Mouse (Mus musculus) liver, postnatal 0 days (tissue): ENCODE data around the gene Unk. TPM values are rescaled to one million over a fixed set of nuclear protein-coding genes. Genes with fewer than 3 reads are reported as not detected.
A peak's percentile ranks its signal among the peaks of the same experiment; 100 is the strongest.

Experiments used
- ATAC-seq: fragments of 200-750 bp; cut with Nextera tagmentation; 2 replicates; pipeline ENCODE4 v1.8.0; 2017; ENCODE audit warnings: mild to moderate bottlenecking, moderate library complexity
- DNase-seq: peaks from one replicate; pipeline ENCODE4 v3.0.0-alpha.2; 2016
- H3K27ac ChIP-seq: fragments of 300-500 bp; sonication (generic); 2 replicates; pipeline ENCODE4 v1.5.1; 2014; ENCODE audit warnings: antibody characterized with exemption, moderate library complexity, mild to moderate bottlenecking, low read depth
- H3K27me3 ChIP-seq: fragments of 300-500 bp; sonication (generic); 2 replicates; pipeline ENCODE4 v1.6.1; 2014; ENCODE audit warnings: low read length, control low read depth, mixed read lengths; ENCODE audit not compliant: insufficient read depth
- H3K36me3 ChIP-seq: fragments of 300-500 bp; sonication (generic); replicated peaks from 2 replicates; pipeline ENCODE4 v1.6.1; 2014; ENCODE audit warnings: mild to moderate bottlenecking, control low read depth, low read length, moderate library complexity, mixed read lengths; ENCODE audit not compliant: insufficient read depth
- H3K4me1 ChIP-seq: fragments of 300-500 bp; sonication (generic); 2 replicates; pipeline ENCODE4 v1.6.1; 2014; ENCODE audit warnings: antibody characterized with exemption, mild to moderate bottlenecking, control low read depth; ENCODE audit not compliant: insufficient read depth
- H3K4me2 ChIP-seq: fragments of 300-500 bp; sonication (generic); 2 replicates; pipeline ENCODE4 v1.6.1; 2014; ENCODE audit warnings: low read depth, mild to moderate bottlenecking, low read length, moderate library complexity, mixed read lengths
- H3K4me3 ChIP-seq: fragments of 300-500 bp; sonication (generic); 2 replicates; pipeline ENCODE4 v1.5.1; 2014; ENCODE audit warnings: low read depth, low read length
- H3K9ac ChIP-seq: fragments of 300-500 bp; sonication (generic); replicated peaks from 2 replicates; pipeline ENCODE4 v1.6.1; 2014; ENCODE audit warnings: mild to moderate bottlenecking, moderate library complexity
- H3K9me3 ChIP-seq: fragments of 300-500 bp; sonication (generic); 2 replicates; pipeline ENCODE4 v1.6.1; 2016; ENCODE audit warnings: mild to moderate bottlenecking, control low read depth, low read length, mixed read lengths
- CTCF ChIP-seq: sonication (generic); IDR thresholded peaks from 2 replicates; pipeline ENCODE4 v1.5.1; 2016; ENCODE audit warnings: antibody characterized with exemption, low read depth
- EP300 ChIP-seq: IDR thresholded peaks from 2 replicates; pipeline ENCODE4 v1.6.1; 2016; ENCODE audit warnings: antibody characterized with exemption, low read depth, mild to moderate bottlenecking
- WGBS: fragments of 180-500 bp; shearing (Covaris S2); extraction: QIAGEN DNeasy Blood & Tissue Kit; methylation state at CpG from one replicate; pipeline ENCODE4 v1.1.7; 2014; ENCODE audit not compliant: insufficient replicate concordance; 5-methylcytosine and 5-hydroxymethylcytosine counted together
- polyA plus RNA-seq: library from polyadenylated mRNA; unstranded; fragments of >200 nt; fragmentation: Nextera tagmentation; extraction: Ambion mirVana; gene quantifications from 2 replicates; pipeline ENCODE4 v1.2.1, GENCODE M21; 2015

Gene Unk
- polyA plus RNA-seq, 1 experiment from 2014 or later, result 5.1 TPM

DNA sequence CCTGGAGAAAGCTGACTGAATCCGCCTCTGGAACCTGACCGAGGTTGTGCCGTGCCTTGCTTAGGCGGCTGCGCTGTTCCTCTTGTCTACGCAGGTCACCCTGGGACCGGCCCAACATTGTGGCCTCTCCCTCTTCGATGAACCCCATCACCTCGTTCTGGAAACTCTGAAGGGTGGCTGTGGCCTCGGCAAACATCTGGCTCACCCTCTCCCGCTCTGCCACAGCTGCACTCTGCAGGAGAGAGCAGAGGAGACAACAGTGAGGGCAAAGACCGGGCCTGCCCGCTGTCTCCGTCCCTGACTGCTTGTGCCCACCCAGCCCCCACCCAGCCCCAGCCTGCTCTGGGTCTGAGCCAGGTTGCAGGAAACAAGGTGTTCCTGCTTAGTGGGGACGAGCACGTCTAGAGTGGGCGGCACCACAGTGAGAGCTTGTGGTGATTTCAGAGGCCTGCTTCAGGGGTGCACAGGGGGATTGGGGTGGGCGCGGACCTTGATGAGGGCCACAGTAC is 77.7 kb downstream of the Unk start:
- H3K4me3 ChIP-seq, result peak overlapping the region; percentile 60; the same call in 1 of the 2 replicates
- 57% methylated on average over 19 of the region's 19 CpGs for WGBS
- peaks cover 46% of the 10 kb centered on the region for H3K4me1 ChIP-seq

GRCm38 (mm10) chr11:116108464-116109137 is 78.5 kb downstream of the Unk start:
- DNase-seq, result peak; percentile 33
- 0 out of 2 replicates have a peak, but pooled peaks cover 2% of the 10 kb centered on the region for H3K36me3 ChIP-seq
- peak overlapping the region; percentile 71 for H3K9ac ChIP-seq
- peaks cover 31% of the 10 kb centered on the region for H3K27me3 ChIP-seq
- H3K9me3 ChIP-seq, result no peaks in the 10 kb centered on the region
- peak overlapping the region; percentile 80 for H3K4me2 ChIP-seq
- H3K27ac ChIP-seq, result no peak overlapping the region; the same call in 1 of the 2 replicates
- peaks cover 40% of the 10 kb centered on the region for H3K4me1 ChIP-seq
- WGBS, result 26% methylated on average over 23 of the region's 23 CpGs
- H3K4me3 ChIP-seq, result peak overlapping the region; percentile 60
- TF ChIP-seq EP300 (no peak), CTCF (no peak)
- no peak for ATAC-seq

More for the DNA sequence above, 77.7 kb downstream of the Unk start:
- H3K4me2 ChIP-seq, result peak overlapping the region; percentile 80
- H3K9ac ChIP-seq, result peak overlapping the region; percentile 34
- no peak for TF ChIP-seq CTCF
- TF ChIP-seq EP300, result no peak
- H3K36me3 ChIP-seq, result 0 out of 2 replicates have a peak, but pooled peaks cover 2% of the 10 kb centered on the region
- H3K27me3 ChIP-seq, result peaks cover 31% of the 10 kb centered on the region
- H3K9me3 ChIP-seq, result no peaks in the 10 kb centered on the region
- peak; percentile 21 for DNase-seq
- ATAC-seq, result no peak
- H3K27ac ChIP-seq, result no peak overlapping the region

- ATAC-seq, result peak; percentile 42
- peak overlapping the region; percentile 71 for H3K9ac ChIP-seq
- peaks cover 31% of the 10 kb centered on the region for H3K4me1 ChIP-seq
- H3K27me3 ChIP-seq, result peaks cover 31% of the 10 kb centered on the region
- no peak for TF ChIP-seq EP300
- TF ChIP-seq CTCF, result peak; percentile 12; the same call in 1 of the 2 replicates
- H3K27ac ChIP-seq, result peak overlapping the region; percentile 76
- 3% methylated on average over 62 of the region's 70 CpGs for WGBS
- H3K4me3 ChIP-seq, result peak overlapping the region; percentile 60
- H3K4me2 ChIP-seq, result peak overlapping the region; percentile 80
- DNase-seq, result peak; percentile 50
- H3K9me3 ChIP-seq, result no peaks in the 10 kb centered on the region
- H3K36me3 ChIP-seq, result 0 out of 2 replicates have a peak, but pooled peaks cover 2% of the 10 kb centered on the region
Measured at GRCm38 (mm10) chr11:116109441-116110081, 79.4 kb downstream of the Unk start.

GRCm38 (mm10) chr11:116110131-116110530 is 80.0 kb downstream of the Unk start:
- peak; percentile 66 for DNase-seq
- peak overlapping the region; percentile 80 for H3K4me2 ChIP-seq
- no peaks in the 10 kb centered on the region for H3K9me3 ChIP-seq
- H3K4me3 ChIP-seq, result peak overlapping the region; percentile 60
- peaks cover 31% of the 10 kb centered on the region for H3K27me3 ChIP-seq
- peak overlapping the region; percentile 76 for H3K27ac ChIP-seq
- peaks cover 29% of the 10 kb centered on the region for H3K4me1 ChIP-seq
- TF ChIP-seq EP300, result no peak
- peak; percentile 71 for ATAC-seq
- WGBS, result 2% methylated on average over 30 of the region's 35 CpGs
- H3K36me3 ChIP-seq, result 0 out of 2 replicates have a peak, but pooled peaks cover 2% of the 10 kb centered on the region
- peak overlapping the region; percentile 71 for H3K9ac ChIP-seq

DNA sequence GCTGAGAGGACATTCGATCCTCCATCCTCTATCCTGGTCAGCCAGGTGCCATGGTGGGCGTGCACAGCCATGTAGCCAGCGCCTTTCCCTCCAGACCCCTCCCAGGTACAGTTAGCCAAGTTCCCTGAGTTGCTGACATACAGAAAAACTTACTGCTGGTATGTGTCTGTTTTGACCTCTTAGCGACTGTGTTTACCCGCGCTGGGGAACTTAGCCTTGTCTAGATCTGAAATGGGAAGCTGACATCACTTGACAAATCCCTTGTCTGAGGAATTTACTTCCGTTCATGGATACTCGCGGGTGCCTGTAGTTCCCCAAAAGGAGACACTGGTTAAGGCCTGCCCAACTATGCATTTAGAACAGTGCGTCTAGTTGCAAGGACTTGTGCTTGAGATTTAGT is 80.4 kb downstream of the Unk start:
- WGBS, result 18% methylated on average over 10 of the region's 10 CpGs

More for the DNA sequence above, 80.4 kb downstream of the Unk start:
- Histone ChIP-seq H3K9ac (peak overlapping the region; percentile 71), H3K4me1 (peaks cover 29% of the 10 kb centered on the region), H3K36me3 (0 out of 2 replicates have a peak, but pooled peaks cover 2% of the 10 kb centered on the region), H3K27ac (peak overlapping the region; percentile 76), H3K27me3 (peaks cover 31% of the 10 kb centered on the region), H3K9me3 (no peaks in the 10 kb centered on the region), H3K4me3 (peak overlapping the region; percentile 60), H3K4me2 (peak overlapping the region; percentile 80)
- DNase-seq (no peak), ATAC-seq (peak; percentile 26; the same call in 1 of the 2 replicates)
- TF ChIP-seq CTCF, result no peak
- no peak; the same call in 1 of the 2 replicates for TF ChIP-seq EP300

Other genes starting within 250 kb of the Unk start
- gene Caskin2, start 216.7 kb upstream of the Unk start, polyA plus RNA-seq, result 3.2 and 3.3 TPM in 2 replicates
- gene Tsen54, start 215.6 kb upstream of the Unk start, polyA plus RNA-seq, result 7.7 and 8.8 TPM in 2 replicates
- gene Llgl2, start 206.3 kb upstream of the Unk start, polyA plus RNA-seq, result 15.1 and 20.9 TPM in 2 replicates
- 2.4 and 2.7 TPM in 2 replicates for gene Myo15b, start 171.9 kb upstream of the Unk start, polyA plus RNA-seq
- 16.8 and 21.5 TPM in 2 replicates for gene Smim5, start 130.4 kb upstream of the Unk start, polyA plus RNA-seq
- gene Smim6, start 118.3 kb upstream of the Unk start, polyA plus RNA-seq, result 1.9 TPM in 2 replicates
- 12.7 and 15.4 TPM in 2 replicates for gene Sap30bp, start 97.0 kb upstream of the Unk start, polyA plus RNA-seq
- gene Recql5, start 96.8 kb upstream of the Unk start, polyA plus RNA-seq, result 4.2 and 6.1 TPM in 2 replicates
- 0.21 and 0.34 TPM in 2 replicates for gene Itgb4, start 55.6 kb upstream of the Unk start, polyA plus RNA-seq
- 317 and 319 TPM in 2 replicates for gene Galk1, start 17.6 kb upstream of the Unk start, polyA plus RNA-seq
- 647 and 656 TPM in 2 replicates for gene H3f3b, start 2.4 kb upstream of the Unk start, polyA plus RNA-seq
- 6.1 and 6.9 TPM in 2 replicates for gene Unc13d, start 47.6 kb downstream of the Unk start, polyA plus RNA-seq
- 63.3 and 65.0 TPM in 2 replicates for gene Wbp2, start 56.7 kb downstream of the Unk start, polyA plus RNA-seq
- 5.7 and 7.4 TPM in 2 replicates for gene Trim47, start 96.9 kb downstream of the Unk start, polyA plus RNA-seq
- 1.1 and 1.2 TPM in 2 replicates for gene Trim65, start 100.8 kb downstream of the Unk start, polyA plus RNA-seq
- 43.9 and 44.0 TPM in 2 replicates for gene Mrpl38, start 108.5 kb downstream of the Unk start, polyA plus RNA-seq
- gene Fbf1, start 137.8 kb downstream of the Unk start, polyA plus RNA-seq, result 2.2 and 2.3 TPM in 2 replicates
- gene Ten1, start 168.5 kb downstream of the Unk start, polyA plus RNA-seq, result 20.7 and 22.8 TPM in 2 replicates
- 258 and 304 TPM in 2 replicates for gene Acox1, start 168.7 kb downstream of the Unk start, polyA plus RNA-seq
- 0.06 and 0.07 TPM in 2 replicates for gene Evpl, start 207.8 kb downstream of the Unk start, polyA plus RNA-seq
- 20.9 and 23.8 TPM in 2 replicates for gene Srp68, start 243.9 kb downstream of the Unk start, polyA plus RNA-seq